ENCODE assay signal across 8 mouse cellular contexts in genomic region chr6:97148383-97149251, GRCm38 (mm10). TPM values are rescaled to one million over a fixed set of nuclear protein-coding genes. Genes with fewer than 3 reads are reported as not detected.
DNase-seq lines count a peak whose midpoint lies in the region; ATAC-seq and TF ChIP-seq lines count a peak whose summit lies in the region.

Gene Eogt, minus strand, starts transcription at chr6:97149182.

- H3K27me3 ChIP-seq in hindbrain, postnatal 0 days (ENCODE audit: insufficient read depth, low read length): no peaks in the 10 kb centered on the region

- H3K9ac ChIP-seq in hindbrain, postnatal 0 days (replicated peaks; ENCODE audit: low read length): peak within 1 kb of the TSS; percentile 92

- TF ChIP-seq CTCF in hindbrain, postnatal 0 days (IDR thresholded peaks at IDR 0.05; ENCODE audit: low read depth): 0 out of 2 replicates have a peak, but pooled peaks have one; percentile 19
- peak; percentile 52 for TF ChIP-seq CTCF in left cerebral cortex, adult 2 months (IDR thresholded peaks at IDR 0.05)

- peak; percentile 64 for DNase-seq in WW6 (ENCODE audit: low read depth, low spot score)
- DNase-seq in gastrocnemius, adult 8-10 months (ENCODE audit: low spot score in 2 of 2): peak; percentile 70 to 74
- DNase-seq in hindbrain, postnatal 0 days (ENCODE audit: low spot score): peak; percentile 65
- peak; percentile 74 to 75 for DNase-seq in left cerebral cortex, adult 2 months (ENCODE audit: extremely low spot score in 1 of 2, low spot score in 2 of 2)
- DNase-seq in right cerebral cortex, adult 18-20 months: peak; percentile 75
- DNase-seq in urinary bladder, adult 2 months (ENCODE audit: low spot score): peak; percentile 83

- H3K4me1 ChIP-seq in hindbrain, postnatal 0 days (ENCODE audit: insufficient read depth, low read length): peaks cover 8% of the 10 kb centered on the region; the same call in 1 of the 2 replicates

- intact Hi-C loops in left cerebral cortex, adult 2 months (cut with DNase I): no loop called here

- ATAC-seq in common myeloid progenitor, adult 5-6 weeks (replicated peaks; ENCODE audit: low read depth, poor library complexity, severe bottlenecking): peak; percentile 71
- peak; percentile 74 for ATAC-seq in hindbrain, postnatal 0 days
- ATAC-seq in megakaryocyte, adult 5-6 weeks (ENCODE audit: poor library complexity, severe bottlenecking): peak; percentile 81

- peak within 1 kb of the TSS; percentile 100 for H3K4me2 ChIP-seq in hindbrain, postnatal 0 days (ENCODE audit: low read depth, low read length)

- under 1% methylated on average over 56 of the region's 56 CpGs for WGBS in hindbrain, postnatal 0 days

- H3K27ac ChIP-seq in hindbrain, postnatal 0 days: peak within 1 kb of the TSS; percentile 89
- H3K27ac ChIP-seq in left cerebral cortex, adult 2 months: peak within 1 kb of the TSS; percentile 86

- peak within 1 kb of the TSS; percentile 62 for H3K4me3 ChIP-seq in hindbrain, postnatal 0 days (ENCODE audit: low read length)
- peak within 1 kb of the TSS; percentile 95 for H3K4me3 ChIP-seq in left cerebral cortex, adult 2 months

- no peaks in the 10 kb centered on the region for H3K36me3 ChIP-seq in hindbrain, postnatal 0 days (ENCODE audit: insufficient read depth, low read length)

- H3K9me3 ChIP-seq in hindbrain, postnatal 0 days (ENCODE audit: low read length): no peaks in the 10 kb centered on the region

RNA-seq across cellular contexts. Expression of gene Eogt, which starts in this region (rescaled TPM):
- total RNA-seq in common myeloid progenitor, adult 5-6 weeks (2017): 2.1 and 7.4 TPM in 2 replicates
- total RNA-seq in gastrocnemius, adult 8-10 months (2022): 1 to 10 TPM; 3.4 to 4.4 (median 3.8) TPM
- 32.7 and 33.7 TPM in 2 replicates for total RNA-seq in hindbrain, postnatal 0 days (2014; rRNA removed)
- 10.3 and 11.4 TPM in 2 replicates for polyA plus RNA-seq in hindbrain, postnatal 0 days (2015; fragmentation: Nextera tagmentation; extraction: Ambion mirVana)
- 10 to 100 TPM; 30.2 to 31.2 TPM for total RNA-seq in left cerebral cortex, adult 2 months (2021)
- 4.6 and 7.2 TPM in 2 replicates for total RNA-seq in megakaryocyte, adult 5-6 weeks (2015)
- total RNA-seq in megakaryocyte, adult 5-6 weeks (2017): 3.4 and 6.1 TPM in 2 replicates
- 23.8 and 27.2 TPM in 2 replicates for polyA plus RNA-seq in urinary bladder, adult 2 months (2012; rRNA removed)

Comparison
In these comparisons a context has a peak if more than half of its experiments do, and no peak if none do; other contexts are left out.
1. Peak in every context shown above with its lines: DNase-seq, ATAC-seq, H3K4me3 ChIP-seq and H3K27ac ChIP-seq.